Mouse (Mus musculus) yolk sac, embryonic 10.5 days (tissue): ENCODE measurements around the gene Tubgcp2.

Experiments
- DNase-seq: peaks from one replicate; pipeline ENCODE4 v3.0.0-alpha.2; 2017; ENCODE audit warnings: low spot score

The Tubgcp2 gene

DNA sequence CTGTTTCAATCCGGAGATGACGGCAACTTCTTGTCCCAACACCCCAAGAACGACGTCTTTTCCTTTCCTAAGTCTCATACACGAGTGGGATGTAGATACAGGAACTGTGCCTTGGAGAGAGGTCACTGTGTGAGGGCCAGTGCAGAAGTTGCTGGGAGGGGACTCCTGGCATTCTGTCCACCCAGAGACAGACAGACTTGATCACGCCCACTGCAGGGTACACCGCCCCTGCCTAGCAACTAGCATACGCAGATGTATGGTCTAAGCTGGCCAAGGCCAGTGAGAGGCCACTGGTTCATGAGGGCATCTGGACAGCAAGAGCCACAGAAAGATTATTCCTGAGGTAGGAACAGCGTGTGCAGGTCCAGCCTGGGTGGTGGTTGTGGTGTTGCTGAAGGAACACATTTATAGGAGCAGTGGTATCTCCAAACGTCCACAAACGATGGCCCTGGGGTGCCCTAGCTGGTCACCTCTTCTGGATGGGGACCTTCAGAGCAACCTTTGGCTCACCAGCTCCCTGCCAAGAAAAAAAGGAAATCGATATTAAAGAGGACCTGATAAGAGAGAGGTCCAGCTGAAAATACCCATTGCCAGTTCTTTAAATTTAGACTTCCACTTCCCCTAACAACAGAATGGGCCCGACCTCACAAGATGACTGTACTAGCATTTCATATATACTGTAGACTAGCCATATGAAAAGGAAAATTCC, 57.3 kb downstream of the Tubgcp2 start:
- no peak for DNase-seq

DNA sequence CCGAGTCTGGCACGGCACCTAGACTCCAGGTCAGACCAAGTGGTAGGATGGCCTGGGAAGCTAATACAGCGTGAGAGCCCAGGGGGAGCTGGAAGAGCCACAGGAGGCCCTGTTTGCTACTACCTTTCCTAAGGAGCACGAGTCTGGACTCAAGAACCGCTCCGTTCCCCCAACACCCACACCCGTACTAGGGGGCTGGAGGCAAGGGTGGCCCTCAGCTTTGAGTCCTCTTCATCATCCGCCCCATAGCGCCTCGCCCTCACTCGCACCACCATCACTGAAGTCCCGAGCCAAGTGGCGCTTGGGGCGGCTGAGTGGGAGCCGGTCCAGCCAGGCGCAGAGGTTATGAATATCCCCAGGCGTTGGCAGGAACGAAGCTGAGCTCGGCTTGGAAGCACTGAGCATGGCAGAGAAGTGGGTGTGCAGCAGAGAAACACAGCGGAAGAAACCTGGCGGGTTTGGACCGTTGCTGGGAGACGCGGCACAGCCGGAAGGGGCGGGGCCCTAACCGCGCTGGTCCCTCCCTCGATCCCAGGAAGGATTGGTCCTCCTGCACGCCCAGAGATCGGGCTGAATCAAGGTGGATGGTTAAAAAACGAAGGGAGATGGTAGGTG, 58.1 kb downstream of the Tubgcp2 start, which contains the start of gene 6430531B16Rik:
6430531B16Rik (minus strand) TSS at position 478 of the 615 bp plus-strand sequence.
- peak; percentile 75 for DNase-seq

DNA sequence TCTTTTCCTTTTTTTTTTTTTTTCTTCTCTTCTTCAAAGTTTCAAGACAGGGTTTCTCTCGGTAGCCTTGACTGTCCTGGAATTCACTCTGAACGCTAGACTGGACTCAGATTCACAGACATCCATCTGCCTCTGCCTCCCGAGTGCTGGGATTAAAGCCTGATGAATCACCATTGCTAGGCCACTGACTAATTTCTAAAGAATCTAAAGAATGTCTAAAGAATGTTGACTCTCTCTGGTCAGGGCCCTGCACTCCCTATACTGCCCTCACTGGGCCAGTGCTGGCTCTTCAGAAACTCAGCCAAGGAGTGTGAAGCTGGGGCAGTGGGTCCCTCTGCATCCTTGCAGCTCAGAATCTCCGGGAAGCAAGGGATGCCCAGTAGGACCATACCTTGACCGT, 61.0 kb downstream of the Tubgcp2 start:
- DNase-seq: peak; percentile 64

DNA sequence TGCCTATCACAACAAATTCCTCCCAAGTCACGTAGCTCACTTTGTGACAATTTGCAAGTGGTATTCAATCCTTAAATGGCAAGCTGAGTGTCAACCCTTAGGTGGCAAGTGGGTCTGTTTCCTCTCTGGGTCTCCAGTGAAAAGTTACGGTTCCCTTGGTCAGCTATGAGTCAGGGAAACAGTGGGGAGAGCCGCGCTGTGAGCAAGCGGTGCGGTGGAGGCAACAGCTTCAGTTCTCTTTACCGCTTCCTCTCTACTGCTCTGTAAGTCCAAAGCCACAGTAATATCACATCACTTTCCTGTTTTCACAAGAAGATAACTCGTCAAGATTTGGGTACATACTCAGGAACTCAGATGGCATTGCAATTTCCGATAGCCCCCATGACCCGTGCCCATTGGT, 62.2 kb downstream of the Tubgcp2 start:
- no peak for DNase-seq

DNA sequence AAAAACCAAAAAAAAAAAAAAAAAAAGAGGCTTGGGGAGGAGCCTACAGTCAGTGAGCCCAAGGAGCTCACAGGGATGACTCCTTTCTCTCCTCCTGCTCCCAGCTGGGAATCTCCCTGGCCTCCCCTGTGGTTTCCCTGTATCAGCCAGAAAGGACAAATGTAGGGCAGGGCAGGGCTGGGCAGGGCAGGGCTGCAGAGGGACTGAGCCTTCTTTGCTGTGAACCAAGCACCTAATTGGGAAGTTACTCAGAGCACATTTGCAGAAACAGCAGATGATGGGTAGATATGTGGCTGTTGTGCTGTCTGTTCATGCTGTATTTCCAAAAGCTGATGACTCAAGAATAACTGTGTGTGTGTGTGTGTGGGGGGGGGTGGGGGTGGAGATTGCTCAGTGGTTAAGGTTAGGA, 63.5 kb downstream of the Tubgcp2 start:
- no peak for DNase-seq

DNA sequence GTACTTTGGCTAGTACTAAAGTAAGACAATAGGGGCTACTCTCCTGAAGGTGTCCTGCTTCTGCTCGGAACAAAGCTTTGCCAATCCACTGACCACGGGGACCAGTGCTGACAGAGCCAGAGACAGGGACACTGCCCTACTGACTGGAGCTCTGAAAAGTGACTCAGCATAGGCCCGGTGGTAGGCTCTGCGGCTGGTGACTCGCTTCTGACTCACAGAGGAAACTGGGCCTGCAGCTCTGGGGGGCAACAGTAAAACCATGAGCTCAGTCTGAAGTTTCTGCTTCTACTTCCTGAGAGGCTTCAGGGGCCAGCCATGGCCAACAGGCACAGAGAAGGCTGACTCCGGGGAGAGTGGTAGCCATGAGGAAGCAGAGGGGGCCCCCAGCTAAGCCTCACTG, 65.0 kb downstream of the Tubgcp2 start:
- no peak for DNase-seq

DNA sequence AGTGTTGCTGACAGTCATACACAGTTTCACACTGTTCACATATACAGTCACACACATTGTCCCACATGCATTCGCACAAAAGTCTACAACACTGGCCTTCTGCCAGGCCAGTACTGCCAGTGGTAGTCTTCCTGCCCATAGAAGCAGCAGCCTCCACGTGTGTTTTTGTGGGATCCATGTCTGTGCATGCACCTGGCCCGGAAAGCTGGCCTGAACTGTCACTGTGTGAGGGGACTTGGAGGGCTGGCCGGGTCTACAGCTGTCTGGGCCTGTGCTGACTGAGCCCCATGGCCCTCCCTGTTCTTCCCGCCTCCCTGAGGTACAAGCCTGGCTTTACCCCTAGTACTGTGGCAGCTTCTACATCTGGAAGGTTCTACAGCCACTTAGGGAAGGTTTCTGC, 65.5 kb downstream of the Tubgcp2 start:
- no peak for DNase-seq

DNA sequence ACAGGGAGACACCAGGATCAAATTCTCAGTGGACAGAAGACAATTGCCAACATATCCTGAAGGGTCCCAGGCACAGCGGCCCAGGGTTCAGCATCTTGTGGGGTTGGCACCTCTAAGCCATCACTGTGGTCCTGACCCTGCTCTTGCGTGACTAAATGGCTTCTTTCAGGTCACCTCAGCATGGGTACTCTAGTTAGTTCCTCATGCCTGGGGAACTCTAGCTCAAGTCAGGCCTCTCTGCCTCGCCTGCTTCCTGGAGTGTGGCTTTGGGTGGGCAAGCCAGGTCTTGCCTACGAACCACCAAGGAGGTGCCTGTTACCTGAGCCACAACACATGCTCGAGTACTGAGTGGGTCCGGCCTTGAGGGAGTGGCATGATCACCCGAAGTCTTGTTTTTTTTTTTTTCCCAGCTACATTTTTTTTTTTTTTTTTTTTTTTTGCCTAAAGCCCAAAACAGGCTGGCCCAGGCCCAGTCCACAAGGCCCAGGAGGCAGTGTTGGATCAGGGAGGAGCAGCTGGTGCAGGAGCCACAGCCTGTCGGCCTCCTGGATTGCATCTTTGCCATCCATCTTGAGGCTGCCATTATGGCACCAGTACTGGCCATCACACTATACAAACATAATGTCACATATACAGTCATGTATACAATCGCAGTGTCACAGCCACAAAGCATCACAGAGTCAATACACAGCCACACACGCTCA, 66.1 kb downstream of the Tubgcp2 start:
- no peak for DNase-seq

DNA sequence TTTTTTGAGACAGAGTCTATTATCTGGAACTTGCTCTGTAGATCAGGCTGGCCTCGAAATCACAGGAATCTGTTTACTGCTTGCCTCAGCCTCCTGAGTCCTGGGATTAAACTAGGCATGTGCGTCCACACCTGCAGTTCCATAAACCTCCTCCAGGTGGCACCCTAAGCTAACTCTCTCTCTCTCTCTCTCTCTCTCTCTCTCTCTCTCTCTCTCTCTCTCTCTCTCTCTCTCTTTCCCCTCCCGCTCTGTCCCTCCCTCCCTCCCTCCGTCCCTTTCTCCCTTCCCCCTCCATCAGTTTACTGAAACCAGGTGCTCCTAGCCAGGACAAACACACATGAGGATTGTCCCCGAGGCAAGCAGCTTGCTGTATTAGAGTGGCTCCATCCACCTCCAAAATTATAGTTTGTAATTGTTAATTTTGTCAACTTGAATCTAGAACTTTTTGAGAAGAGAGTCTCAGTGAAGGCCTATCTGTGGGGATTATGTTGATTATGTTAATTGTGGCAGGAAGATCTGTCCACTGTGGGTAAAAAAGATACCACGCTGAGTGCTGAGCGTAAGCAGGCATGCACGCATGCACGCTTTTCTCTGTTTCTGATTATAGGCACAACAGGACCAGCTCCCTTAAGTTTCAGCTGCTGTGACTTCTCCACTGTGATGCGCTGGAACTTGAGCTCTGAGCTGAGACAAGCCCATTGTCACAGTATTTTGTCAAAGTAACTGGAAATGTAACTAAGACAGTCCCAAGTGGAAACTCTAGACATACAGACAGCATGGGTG, 66.9 kb downstream of the Tubgcp2 start:
- DNase-seq: peak; percentile 63

DNA sequence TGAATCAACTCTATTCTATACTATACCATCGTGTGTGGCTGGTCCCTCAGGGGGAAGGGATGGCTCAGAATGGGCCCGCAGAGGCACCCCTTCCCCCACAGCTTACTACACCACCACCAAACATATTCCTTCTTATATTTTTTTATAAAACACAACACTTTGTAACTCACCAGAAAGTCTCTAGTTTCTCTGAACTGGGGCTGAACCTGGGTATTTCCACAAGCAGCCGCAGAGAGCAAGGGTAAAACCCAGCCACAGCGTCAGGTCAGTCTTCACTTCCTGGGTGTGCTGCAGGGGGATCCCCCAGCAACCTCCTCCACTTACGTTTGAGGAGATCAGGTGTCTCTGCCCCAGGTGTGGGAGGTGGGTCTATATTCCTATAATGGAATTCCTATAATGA, 68.0 kb downstream of the Tubgcp2 start:
- no peak for DNase-seq

DNA sequence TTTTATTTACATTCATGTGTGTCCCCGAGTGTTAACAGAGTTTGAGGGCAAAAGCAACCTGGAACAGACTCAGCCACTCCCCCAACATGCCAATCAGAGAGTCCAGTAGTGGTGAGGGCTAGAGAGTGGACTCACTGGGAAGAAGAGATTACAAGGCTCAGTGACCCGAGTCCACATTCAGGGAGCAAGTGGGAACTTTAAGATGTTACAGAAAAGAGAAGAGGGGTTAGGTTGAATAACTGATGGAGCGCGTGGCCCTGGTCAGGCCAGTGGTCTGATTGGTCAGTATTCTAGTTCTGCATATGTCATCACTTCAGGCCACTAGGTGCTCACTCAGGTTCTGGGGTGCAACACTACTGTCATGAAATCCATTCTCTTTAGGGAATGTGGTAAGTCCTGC, 69.3 kb downstream of the Tubgcp2 start:
- DNase-seq: no peak

DNA sequence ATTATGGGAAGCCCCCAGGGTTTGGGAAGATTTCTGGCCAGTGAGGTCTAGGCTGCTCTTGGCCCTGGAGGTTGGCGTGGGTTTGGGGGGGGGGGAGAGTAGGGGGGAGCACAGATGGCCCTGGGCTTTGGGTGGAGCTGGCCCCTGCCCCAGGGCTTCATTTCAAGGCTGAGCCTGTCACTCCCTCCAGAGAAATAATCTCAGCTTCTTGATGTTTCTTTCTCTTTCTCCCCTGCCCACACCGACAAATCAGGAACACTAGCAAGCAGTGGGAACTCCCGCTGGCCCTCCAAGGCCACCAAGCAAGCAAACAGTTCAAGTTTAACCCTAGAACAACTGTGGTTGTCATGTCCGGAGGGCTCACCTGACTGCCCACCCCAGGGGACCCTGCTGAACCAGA, 72.7 kb downstream of the Tubgcp2 start:
- no peak for DNase-seq

DNA sequence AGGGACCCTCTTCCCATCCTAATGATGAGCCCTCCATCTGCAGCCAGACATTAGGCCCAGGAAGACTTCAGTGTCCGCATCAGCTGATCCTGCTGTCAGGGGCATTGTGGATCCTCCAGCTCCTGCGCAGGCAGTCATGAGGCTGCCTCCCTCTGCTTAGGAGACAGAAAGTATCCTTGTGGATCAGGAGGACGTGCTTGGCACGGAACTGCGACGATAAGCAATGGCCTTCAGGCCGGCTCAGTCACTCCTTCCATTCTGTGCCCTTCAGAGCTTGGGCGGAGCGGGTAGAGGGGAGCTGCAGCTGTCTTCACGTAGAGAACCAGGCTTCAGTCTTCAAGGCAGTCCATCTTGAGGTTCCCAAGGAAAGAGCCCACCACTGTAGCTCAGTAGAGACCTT, 75.3 kb downstream of the Tubgcp2 start:
- no peak for DNase-seq

DNA sequence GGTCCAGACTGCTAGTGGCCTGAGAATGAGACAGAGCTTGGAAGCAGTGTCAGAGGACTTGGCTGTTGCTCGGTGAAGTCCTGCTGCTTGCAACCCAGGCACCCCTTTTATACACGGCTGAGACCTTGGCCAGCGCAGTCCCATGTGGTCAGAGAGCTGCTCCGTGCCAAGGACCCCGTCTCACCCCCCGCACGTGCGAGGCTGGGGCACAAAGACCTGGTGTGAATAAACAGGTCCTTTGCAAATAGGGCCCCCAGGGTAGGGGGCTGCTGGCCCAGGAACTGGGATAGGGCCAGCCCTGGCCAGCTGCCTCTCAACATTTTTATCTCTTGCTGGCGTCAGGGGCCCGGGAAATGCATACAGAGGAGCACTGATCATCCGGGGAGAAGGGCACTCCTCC, 78.5 kb downstream of the Tubgcp2 start:
- no peak for DNase-seq

DNA sequence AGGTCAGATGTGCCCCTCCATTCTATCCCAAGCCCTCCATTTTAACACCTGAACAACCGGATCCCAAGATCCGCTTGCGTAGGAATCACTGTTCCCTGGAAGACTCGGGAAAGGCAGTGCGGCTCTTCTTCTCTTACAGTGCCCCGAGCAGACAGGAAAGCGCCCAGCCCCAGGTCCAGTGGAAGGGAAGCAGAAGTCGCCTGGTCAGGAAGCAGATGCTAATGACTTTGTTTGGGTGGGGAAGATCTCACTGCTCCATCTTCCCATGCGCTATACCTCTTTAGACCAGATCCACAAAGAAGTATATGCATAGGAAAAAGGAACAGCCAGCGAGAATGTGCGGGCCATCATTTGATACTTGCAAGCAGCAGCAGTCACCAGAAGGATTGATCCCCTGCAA, 79.0 kb downstream of the Tubgcp2 start:
- no peak for DNase-seq

DNA sequence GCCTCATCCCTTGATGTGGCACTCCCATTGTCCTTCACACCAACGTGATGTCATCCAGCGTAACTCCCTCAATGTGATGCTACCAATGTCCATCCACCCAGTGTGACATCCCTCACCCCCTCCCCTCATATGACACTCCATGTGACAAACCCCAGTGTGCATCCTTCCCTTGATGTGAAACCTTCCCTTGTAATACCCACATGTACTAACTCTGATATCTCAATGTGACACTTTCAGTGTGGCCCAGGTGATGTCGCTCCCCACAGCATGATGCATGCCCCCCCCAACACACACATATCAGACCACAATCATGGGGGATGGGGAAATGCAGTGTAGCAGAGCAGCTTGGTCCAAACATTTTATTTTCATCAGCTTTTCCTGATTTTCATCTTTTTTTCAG, 79.8 kb downstream of the Tubgcp2 start:
- DNase-seq: no peak

DNA sequence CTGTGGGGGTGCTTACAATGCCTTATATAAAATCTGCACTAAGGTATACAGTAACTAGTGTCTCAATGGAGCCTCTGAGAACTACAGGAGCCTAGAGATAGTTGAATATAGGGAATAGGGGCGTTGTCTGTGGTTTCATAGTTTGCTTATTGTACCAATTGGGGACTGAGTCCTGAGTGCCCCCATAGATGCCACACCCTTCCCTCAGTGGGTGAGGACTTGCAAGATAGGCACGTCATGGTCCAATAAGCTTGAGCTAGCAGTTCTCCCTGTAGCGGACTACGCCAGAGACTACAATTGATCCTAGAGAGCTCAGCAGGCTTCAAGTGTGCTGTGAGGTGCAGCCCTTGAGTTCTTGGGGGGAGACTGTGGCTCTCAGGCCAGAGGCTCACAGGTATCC, 81.0 kb downstream of the Tubgcp2 start:
- no peak for DNase-seq

DNA sequence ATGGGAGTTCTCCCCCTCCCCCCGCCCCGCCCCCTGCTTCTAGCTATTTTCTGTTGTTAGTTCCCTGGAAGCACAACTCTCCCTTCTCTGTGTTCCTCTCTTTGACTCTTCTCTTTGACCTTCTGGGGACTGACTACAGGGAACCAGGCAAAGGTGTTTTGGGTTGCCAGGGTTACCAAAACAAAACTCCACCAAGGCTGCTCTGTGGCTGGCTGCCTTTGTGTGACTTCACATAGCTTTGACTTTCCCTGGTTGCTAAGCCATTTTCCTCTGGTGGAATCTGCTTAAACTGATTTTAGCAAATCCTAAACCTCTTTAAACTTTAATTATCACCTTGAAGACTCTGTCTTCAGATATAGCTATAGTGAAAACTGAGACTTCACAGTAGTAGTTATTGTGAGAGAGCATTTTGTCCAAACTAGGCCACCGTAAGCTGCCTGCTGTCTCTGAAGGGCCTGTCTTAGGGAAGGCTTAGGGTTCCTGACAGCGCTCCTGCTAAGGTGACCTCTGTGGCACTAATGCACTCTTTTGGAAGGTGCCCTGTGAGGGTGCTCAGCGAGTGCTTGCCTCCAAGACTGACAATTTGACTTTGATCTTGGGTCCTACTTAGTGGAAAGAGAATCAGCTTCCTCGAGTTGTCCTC, 84.4 kb downstream of the Tubgcp2 start:
- DNase-seq: no peak

DNA sequence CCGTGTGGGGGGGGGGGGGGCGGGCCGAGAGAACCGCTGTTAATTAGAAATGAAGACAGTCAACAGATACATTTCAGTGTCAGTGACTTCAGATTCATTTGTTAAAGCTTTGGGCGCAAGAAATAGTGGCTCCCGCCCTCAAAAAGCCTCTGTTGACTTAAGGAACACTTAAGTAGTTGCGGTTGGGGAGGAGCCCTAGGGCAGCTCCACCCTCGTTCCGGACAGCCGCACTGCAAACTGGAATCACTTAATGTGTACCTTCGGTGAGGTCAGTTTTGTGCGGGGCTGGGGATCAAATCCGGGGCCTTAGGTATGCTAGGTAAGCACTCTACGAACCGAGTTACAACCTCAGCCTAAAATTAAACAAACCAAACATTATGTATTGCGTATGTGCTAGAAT, 85.4 kb downstream of the Tubgcp2 start:
- DNase-seq: peak; percentile 53

DNA sequence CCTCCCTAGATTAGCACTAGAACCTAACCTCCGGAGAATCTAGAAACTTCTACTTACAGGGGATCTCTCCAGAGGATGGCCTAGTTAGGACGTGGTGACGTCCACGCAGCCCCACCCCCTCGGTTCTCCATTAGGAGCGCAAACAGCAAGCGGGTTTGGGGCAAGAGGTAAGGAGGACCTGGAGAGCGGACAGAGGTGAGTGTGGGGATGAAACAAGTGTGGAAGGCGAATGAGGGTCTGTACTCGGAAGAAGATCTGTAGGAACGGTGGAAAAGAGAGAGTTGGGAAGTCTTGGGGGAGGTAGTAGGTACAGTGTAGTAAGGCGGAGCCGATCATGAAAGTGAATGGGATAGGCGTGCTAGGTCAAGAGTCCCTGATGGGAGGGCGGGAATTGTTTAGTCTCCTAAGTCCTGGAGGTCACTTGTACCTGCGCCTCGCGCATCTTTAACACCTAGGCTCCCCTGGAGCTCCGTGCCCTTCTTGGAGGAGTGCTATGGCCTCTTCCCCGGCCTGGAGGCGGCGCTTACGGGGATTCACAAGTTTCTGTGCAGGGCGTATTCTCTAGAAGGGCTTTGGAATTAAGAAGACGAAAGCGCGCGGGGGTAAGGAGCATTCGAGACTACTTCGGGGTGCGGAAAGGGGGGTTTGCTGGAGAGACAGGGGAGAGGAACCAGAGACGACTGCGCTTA, 86.0 kb downstream of the Tubgcp2 start:
- peak; percentile 75 for DNase-seq

DNA sequence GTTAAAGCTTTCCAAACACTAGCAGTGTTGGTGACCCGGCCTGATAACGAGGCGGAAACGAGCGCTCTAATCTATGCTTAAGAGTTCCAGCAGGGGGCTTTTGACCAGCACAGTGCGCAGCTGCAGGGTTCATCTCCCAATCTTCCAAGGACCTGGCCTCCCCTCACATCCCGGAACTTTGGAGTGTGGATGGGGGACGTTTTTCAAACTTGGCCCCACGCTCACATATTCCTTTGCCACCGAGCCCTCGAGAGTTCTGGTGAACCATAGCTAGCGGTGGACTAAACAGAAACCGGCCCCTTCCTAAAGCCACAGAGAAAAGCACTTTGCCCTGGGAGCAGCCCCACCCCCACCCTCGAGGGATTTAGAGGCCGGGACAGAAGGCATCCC, 86.6 kb downstream of the Tubgcp2 start:
- DNase-seq: no peak

DNA sequence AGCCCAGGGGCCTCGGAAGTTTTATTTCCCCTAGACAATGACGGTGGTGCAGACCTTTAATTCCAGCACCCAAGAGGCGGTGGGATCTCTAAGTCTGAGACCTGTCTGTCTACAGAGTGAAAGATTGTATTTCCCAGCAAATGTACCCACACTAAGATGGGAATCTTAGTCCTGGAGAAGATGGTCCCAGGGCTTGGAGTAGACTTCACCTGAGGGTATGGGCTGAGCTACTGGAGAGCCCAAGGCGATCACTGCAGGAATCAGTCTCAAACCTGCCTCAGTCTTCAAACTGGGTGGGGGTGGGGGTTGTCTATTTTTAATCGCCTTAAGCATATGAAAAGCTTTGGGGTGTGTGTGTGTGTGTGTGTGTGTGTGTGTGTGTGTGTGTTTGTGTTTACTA, 90.4 kb downstream of the Tubgcp2 start:
- DNase-seq: no peak
